Mouse (Mus musculus): ENCODE data around the gene Elp1.

DNA sequence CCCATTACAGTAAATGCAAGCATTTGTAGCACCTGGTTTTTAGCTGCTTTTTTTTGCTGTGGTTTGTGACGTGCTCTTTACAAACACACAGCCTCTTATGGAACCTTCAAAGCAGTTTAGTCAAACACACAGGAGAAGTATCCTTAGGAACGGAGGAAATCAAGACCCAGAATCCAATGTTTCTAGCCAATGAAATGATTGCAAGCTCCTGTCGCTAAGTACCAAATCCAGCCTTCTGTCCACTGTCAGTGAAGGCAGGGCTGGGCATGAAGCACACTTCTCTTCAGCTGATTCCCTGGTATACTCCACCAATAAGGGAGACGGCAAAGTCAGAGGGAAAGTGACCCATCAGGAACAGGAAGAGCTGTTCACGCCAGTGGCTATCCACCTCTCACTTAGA, 46.1 kb downstream of the Elp1 start:
- TF ChIP-seq CTCF (IDR thresholded peaks at IDR 0.05; ENCODE audit: insufficient read depth, low read length): no peak
- no peak for TF ChIP-seq POLR2A (IDR thresholded peaks at IDR 0.05; ENCODE audit: borderline replicate concordance, extremely low read depth, low read depth, low read length)
